Mouse (Mus musculus) neural tube, embryonic 14.5 days (tissue): ENCODE measurements at regions not wholly inside any gene's neighbourhood (a gene's known extent, or its start where the extent isn't known, plus 50 kb on each side); places are given as distances from the start of the nearest gene placed in this dataset.
A peak's percentile ranks its signal among the peaks of the same experiment; 100 is the strongest.

Experiments
- ATAC-seq: fragments of 200-750 bp; cut with Nextera tagmentation; 2 replicates; pipeline ENCODE4 v1.8.0; 2017; ENCODE audit warnings: low read depth, mild to moderate bottlenecking, moderate TSS enrichment, moderate library complexity
- H3K27ac ChIP-seq: fragments of 300-500 bp; sonication (generic); 2 replicates; pipeline ENCODE4 v1.5.1; 2014; ENCODE audit warnings: low read depth, mild to moderate bottlenecking, control low read depth, low read length, moderate library complexity, mixed read lengths
- H3K27me3 ChIP-seq: fragments of 300-500 bp; sonication (generic); 2 replicates; pipeline ENCODE4 v1.6.1; 2014; ENCODE audit warnings: low read length; ENCODE audit not compliant: control insufficient read depth, insufficient read depth
- H3K36me3 ChIP-seq: fragments of 300-500 bp; sonication (generic); 2 replicates; pipeline ENCODE4 v1.6.1; 2014; ENCODE audit warnings: low read length, mixed read lengths; ENCODE audit not compliant: control insufficient read depth, insufficient read depth
- H3K4me1 ChIP-seq: fragments of 300-500 bp; sonication (generic); 2 replicates; pipeline ENCODE4 v1.6.1; 2014; ENCODE audit warnings: low read length; ENCODE audit not compliant: control insufficient read depth, insufficient read depth
- H3K4me2 ChIP-seq: fragments of 300-500 bp; sonication (generic); 2 replicates; pipeline ENCODE4 v1.6.1; 2014; ENCODE audit warnings: mild to moderate bottlenecking, low read depth, low read length, control low read depth
- H3K4me3 ChIP-seq: fragments of 300-500 bp; sonication (generic); 2 replicates; pipeline ENCODE4 v1.5.1; 2014; ENCODE audit warnings: low read depth, low read length, control low read depth, mixed read lengths
- H3K9ac ChIP-seq: fragments of 300-500 bp; sonication (generic); replicated peaks from 2 replicates; pipeline ENCODE4 v1.6.1; 2014; ENCODE audit warnings: low read depth, mild to moderate bottlenecking, control low read depth, low read length, mixed read lengths
- H3K9me3 ChIP-seq: fragments of 300-500 bp; sonication (generic); 2 replicates; pipeline ENCODE4 v1.6.1; 2016; ENCODE audit warnings: low read length; ENCODE audit not compliant: control insufficient read depth
- WGBS: fragments of 180-500 bp; shearing (Covaris S2); extraction: QIAGEN DNeasy Blood & Tissue Kit; methylation state at CpG from one replicate; pipeline ENCODE4 v1.1.7; 2014; 5-methylcytosine and 5-hydroxymethylcytosine counted together

DNA sequence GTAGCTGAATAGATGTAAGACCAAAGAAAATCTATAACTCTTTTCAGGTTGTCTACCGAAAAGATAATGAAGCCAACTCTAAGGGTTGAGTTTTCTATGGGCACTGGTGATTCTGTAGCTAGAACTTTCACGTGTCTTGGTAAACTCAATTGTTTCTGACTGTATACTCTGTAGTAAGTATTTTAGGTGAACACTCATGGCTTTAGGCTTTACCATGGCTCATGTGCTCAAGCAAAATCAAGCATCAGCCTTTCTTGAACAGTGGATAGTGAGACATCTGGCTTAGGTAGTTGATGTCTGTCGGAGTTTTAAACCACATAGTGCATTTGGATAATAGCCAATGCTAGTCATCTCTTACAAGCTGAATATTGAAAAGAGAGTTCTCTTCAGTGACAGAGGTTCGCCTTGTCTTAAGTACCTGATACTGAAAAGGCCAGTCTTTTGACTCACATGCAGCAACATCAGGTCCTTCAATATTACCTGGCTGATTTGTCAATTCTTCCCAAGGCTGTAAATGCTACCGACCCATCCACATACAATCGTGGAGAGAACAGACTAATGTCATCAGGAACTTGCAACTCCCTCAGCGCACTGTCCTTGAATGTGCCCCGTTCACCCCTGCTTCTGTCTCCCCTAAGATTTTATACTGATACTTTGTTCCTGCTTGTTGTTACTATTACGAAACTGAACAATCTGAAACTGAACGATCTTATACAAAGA lies 57.1 kb upstream of the Gpc5 start:
- Histone ChIP-seq H3K27me3 (no peaks in the 10 kb centered on the region), H3K4me3 (no peak overlapping the region), H3K4me2 (no peak overlapping the region), H3K27ac (no peak overlapping the region), H3K4me1 (no peaks in the 10 kb centered on the region), H3K9ac (no peak overlapping the region), H3K36me3 (no peaks in the 10 kb centered on the region), H3K9me3 (no peaks in the 10 kb centered on the region)
- 93% methylated on average over 10 of the region's 10 CpGs for WGBS
- ATAC-seq, result no peak

- H3K27me3 ChIP-seq, result no peaks in the 10 kb centered on the region
- H3K27ac ChIP-seq, result no peak overlapping the region
- ATAC-seq, result no peak
- no peaks in the 10 kb centered on the region for H3K36me3 ChIP-seq
- H3K9ac ChIP-seq, result no peak overlapping the region
- no peaks in the 10 kb centered on the region for H3K9me3 ChIP-seq
- H3K4me3 ChIP-seq, result no peak overlapping the region
- WGBS, result 28% methylated on average over 5 of the region's 5 CpGs
- no peaks in the 10 kb centered on the region for H3K4me1 ChIP-seq
- no peak overlapping the region for H3K4me2 ChIP-seq
These were observed 54.8 kb upstream of the Gpc5 start for GRCm38 (mm10) chr14:115037086-115037793.

- H3K36me3 ChIP-seq, result peaks cover 3% of the 10 kb centered on the region; the same call in 1 of the 2 replicates
- H3K27me3 ChIP-seq, result no peaks in the 10 kb centered on the region
- H3K4me2 ChIP-seq, result no peak overlapping the region
- 74% methylated on average over 5 of the region's 5 CpGs for WGBS
- no peaks in the 10 kb centered on the region for H3K9me3 ChIP-seq
- no peak for ATAC-seq
- peaks cover 12% of the 10 kb centered on the region for H3K4me1 ChIP-seq
- H3K4me3 ChIP-seq, result no peak overlapping the region
- no peak overlapping the region for H3K27ac ChIP-seq
- H3K9ac ChIP-seq, result no peak overlapping the region
These were observed 53.2 kb upstream of the Gpc5 start for GRCm38 (mm10) chr14:115038788-115039187.

DNA sequence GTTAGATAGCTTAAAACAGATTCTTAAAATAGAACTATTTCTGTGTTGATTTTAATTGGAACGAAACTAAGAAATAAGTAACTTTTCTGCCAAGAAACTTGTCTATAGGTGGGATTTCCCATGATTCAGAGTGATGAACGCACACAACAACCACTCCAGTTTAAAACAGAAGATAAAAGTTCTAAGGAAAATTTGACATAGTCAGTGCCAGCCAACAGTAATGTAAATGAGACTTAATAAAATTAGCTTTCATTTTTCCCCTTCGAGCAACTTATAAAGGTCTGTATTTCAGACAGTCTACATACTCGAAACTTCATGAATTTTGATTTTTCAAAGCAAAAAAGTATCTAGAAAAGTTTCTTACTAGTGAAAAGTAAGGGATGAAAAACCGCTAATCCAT lies 52.5 kb upstream of the Gpc5 start:
- H3K27me3 ChIP-seq, result no peaks in the 10 kb centered on the region
- ATAC-seq, result no peak
- H3K9me3 ChIP-seq, result no peaks in the 10 kb centered on the region
- WGBS, result 79% methylated on average over 5 of the region's 5 CpGs
- H3K4me3 ChIP-seq, result 0 out of 2 replicates have a peak overlapping the region, but pooled peaks have one; percentile 95
- H3K9ac ChIP-seq, result no peak overlapping the region
- H3K36me3 ChIP-seq, result peaks cover 9% of the 10 kb centered on the region
- H3K4me1 ChIP-seq, result peaks cover 15% of the 10 kb centered on the region
- H3K27ac ChIP-seq, result no peak overlapping the region
- H3K4me2 ChIP-seq, result no peak overlapping the region

DNA sequence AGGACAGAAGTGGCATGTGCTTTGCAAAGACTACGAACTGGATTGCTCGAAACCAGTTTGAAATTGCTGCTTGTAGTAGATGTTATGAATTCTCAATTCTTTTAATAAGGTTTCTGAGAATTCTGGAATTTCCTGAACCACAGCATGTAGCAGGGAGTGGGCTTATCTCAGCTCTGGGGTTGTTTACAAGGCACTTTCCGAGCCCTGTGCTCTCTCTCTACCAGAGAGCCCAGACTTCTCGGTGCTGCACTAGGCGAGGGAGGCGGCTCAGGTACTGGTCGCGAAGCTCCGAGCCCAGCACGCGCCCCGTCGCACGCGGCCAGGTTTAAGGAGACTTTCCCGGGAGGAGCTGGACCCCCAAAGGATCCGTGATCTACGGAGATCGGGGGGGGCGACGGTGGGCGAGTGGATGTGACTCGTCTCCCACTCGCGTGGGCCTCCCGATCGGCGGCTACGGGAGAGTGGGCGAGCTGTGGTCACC lies 51.9 kb upstream of the Gpc5 start:
- ATAC-seq, result peak; percentile 15
- Histone ChIP-seq H3K4me3 (peak overlapping the region; percentile 95), H3K9ac (peak overlapping the region; percentile 93), H3K4me2 (peak overlapping the region; percentile 81), H3K4me1 (peaks cover 15% of the 10 kb centered on the region), H3K36me3 (peaks cover 12% of the 10 kb centered on the region), H3K27me3 (no peaks in the 10 kb centered on the region), H3K9me3 (no peaks in the 10 kb centered on the region), H3K27ac (peak overlapping the region; percentile 28; the same call in 1 of the 2 replicates)
- 2% methylated on average over 29 of the region's 30 CpGs for WGBS

DNA sequence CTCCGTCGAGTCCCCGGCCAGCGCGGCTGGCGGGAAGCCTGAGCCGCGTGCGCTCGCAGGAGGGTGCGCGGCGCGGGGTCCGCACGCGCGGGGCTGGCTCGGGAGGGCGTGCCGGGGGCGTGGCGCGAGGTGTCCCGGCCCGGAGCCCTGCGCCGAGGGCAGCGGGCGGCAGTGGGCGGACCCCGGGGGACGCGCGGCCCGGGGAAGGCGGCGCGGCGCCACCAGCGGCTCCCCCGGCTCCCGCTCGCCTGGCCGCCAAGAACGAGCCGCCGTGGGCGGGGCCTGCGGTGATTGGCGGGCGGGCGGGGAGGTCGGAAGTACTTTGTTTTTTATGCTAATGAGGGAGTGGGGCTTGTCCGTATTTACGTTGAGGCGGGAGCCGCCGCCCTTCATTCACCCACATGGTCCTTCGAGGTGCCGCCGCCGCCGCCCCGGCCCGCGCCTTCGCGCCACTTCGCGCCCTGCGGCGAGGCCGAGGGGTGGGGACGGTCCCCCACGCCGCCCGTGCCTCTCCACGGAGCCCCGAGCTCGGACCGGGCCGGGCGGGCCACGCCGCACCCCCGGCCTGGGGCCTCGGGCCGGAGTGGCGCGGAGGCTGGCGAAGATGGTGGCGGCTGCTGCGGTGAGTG lies 51.3 kb upstream of the Gpc5 start:
- Histone ChIP-seq H3K9me3 (no peaks in the 10 kb centered on the region), H3K27ac (peak overlapping the region; percentile 92), H3K27me3 (no peaks in the 10 kb centered on the region), H3K4me3 (peak overlapping the region; percentile 95), H3K4me2 (peak overlapping the region; percentile 81), H3K9ac (peak overlapping the region; percentile 93), H3K4me1 (peaks cover 15% of the 10 kb centered on the region), H3K36me3 (peaks cover 12% of the 10 kb centered on the region)
- WGBS, result under 1% methylated on average over 59 of the region's 94 CpGs
- peak; percentile 82 for ATAC-seq

GRCm38 (mm10) chr14:115041336-115042054 lies 50.5 kb upstream of the Gpc5 start:
- Histone ChIP-seq H3K4me3 (peak overlapping the region; percentile 95), H3K9me3 (no peaks in the 10 kb centered on the region), H3K27me3 (no peaks in the 10 kb centered on the region), H3K4me1 (peaks cover 15% of the 10 kb centered on the region), H3K36me3 (peaks cover 12% of the 10 kb centered on the region), H3K9ac (peak overlapping the region; percentile 93), H3K27ac (peak overlapping the region; percentile 92), H3K4me2 (peak overlapping the region; percentile 81)
- under 1% methylated on average over 69 of the region's 126 CpGs for WGBS
- peak; percentile 28 for ATAC-seq

DNA sequence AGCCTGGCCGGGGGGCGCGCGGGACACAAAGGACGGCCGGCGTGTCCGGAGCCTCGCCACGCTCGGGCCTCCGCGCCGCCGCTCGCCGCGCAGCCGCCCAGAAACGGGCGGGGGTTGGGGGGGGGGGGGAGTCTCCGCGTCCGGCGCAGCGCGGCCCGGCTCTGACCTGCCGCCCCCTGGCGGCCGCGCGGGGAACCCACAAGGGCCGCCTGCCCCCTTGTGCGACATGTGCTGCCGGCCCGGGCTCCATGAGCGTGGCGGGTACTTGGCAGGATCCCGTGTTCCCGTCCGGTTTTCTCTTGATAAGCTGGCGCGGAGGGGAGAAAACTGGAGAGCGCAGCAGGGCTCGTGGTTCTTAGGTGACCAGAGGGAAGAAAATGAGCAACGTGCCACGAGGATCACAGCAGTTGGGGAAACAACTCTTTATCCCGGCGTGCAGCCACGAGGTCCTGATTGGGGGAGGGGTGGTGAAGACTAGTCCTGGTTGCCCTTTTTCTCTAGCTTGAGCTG lies 49.9 kb upstream of the Gpc5 start:
- WGBS, result under 1% methylated on average over 30 of the region's 51 CpGs
- peak overlapping the region; percentile 95 for H3K4me3 ChIP-seq

More for the DNA sequence above, 49.9 kb upstream of the Gpc5 start:
- peak overlapping the region; percentile 68 for H3K4me2 ChIP-seq
- H3K36me3 ChIP-seq, result peaks cover 12% of the 10 kb centered on the region
- H3K27me3 ChIP-seq, result no peaks in the 10 kb centered on the region
- H3K9ac ChIP-seq, result peak overlapping the region; percentile 93
- H3K27ac ChIP-seq, result peak overlapping the region; percentile 92
- no peaks in the 10 kb centered on the region for H3K9me3 ChIP-seq
- H3K4me1 ChIP-seq, result peaks cover 15% of the 10 kb centered on the region
- peak; percentile 87 for ATAC-seq
